Mouse (Mus musculus): ENCODE measurements around the gene Cdyl. TPM values are rescaled to one million over a fixed set of nuclear protein-coding genes. Genes with fewer than 3 reads are reported as not detected.

Gene Cdyl
- total RNA-seq, 2 experiments from 2014 or later: 14.1 to 18.5 TPM

DNA sequence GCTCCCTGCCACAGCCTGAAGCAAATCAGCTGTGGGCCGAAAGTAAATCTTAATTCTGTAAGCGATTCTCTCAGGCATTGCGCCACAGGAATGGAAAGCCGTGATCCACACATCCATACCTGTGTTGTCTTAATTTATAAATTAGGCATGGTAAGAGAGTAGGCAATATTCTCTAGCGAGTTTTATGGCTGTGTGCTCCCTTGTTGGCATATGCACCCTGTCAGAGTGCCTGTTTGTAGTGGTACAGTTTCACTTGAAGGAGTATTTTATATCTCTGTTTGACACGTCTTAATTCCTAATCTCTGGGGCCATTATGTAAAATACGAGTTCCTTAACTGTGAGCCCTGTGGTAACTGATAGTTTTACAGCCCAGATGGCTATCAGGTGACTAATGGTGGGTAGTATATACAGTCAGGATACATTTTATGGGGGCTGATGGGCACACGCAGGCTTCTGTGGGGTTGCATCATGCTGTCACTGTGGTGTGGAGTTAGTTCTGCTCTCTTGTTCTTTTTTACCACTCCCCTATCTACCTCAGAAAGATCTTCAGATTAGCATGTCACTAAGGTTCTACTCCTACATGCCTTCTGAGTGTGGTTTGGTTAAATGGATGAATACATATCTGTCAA, 96.1 kb downstream of the Cdyl start:
- DNase-seq (ENCODE audit: low spot score in 2 of 2): no peak

GRCm38 (mm10) chr13:35756393-35757338, 97.0 kb downstream of the Cdyl start:
- DNase-seq (ENCODE audit: low spot score in 2 of 2): no peak

DNA sequence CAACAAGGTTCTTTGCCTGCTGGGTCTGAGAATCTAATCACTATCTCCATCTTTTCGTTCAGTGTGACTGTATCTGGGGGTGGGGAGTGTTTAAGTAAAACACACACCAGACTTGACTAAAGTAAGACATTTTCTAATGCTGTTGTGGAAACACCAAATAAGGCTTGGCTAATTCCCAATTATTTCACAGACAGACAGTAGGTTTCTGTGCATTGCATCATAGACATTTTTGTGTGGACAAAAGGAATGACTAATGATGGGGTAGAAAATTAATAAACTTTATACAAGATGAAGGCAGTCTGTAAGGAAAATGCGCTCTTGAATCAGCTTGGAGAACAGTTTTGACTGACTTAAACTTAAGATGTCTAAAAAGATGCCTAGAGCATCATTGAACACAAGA, 100.7 kb downstream of the Cdyl start:
- no peak for DNase-seq (ENCODE audit: low spot score in 2 of 2)

DNA sequence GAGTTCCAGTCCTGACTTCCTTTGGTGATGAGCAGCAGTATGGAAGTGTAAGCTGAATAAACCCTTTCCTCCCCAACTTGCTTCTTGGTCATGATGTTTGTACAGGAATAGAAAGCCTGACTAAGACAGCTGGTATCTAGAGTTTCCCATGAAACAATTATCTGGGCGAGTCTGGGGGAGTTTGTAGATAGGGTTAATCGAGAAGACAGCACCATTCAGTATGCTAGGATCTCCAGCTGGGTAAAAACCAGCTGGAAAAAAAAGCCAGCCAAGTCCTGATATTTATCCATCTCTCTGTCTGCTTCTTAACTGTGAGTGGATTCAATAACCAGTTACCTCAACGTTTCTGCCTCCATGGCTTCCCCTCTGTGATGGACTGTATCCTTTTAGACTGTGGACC, 104.9 kb downstream of the Cdyl start:
- no peak for DNase-seq (ENCODE audit: low spot score in 2 of 2)

GRCm38 (mm10) chr13:35765817-35766216, 106.2 kb downstream of the Cdyl start:
- DNase-seq (ENCODE audit: low spot score in 2 of 2): no peak

GRCm38 (mm10) chr13:35769673-35770072, 110.0 kb downstream of the Cdyl start:
- no peak for DNase-seq (ENCODE audit: low spot score in 2 of 2)

GRCm38 (mm10) chr13:35770421-35770820, 110.8 kb downstream of the Cdyl start:
- DNase-seq (ENCODE audit: low spot score in 2 of 2): no peak

DNA sequence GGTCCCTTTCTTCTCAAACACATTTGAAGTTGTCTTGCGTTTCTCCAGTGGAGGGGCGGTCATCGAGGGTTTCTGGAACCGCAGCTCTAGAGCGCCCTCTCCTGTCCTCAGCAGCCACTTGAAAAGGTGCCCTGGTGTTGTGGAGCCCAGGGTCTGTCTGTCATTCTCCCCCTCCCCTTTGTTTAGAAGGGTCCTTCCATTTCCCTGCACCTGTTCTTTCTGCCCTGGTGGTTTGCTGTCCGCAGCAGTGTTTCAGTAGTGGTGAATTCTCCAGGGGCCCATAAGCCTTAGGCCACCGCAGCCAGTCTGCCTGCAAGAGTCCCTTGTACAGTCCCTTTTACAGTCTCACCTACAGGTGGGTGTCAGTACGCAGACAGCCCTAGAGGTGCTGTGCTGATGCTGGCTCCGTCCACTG, 112.3 kb downstream of the Cdyl start:
- DNase-seq (ENCODE audit: low spot score in 2 of 2): peak; percentile 32 to 40

- DNase-seq (ENCODE audit: low spot score in 2 of 2): no peak
Measured at GRCm38 (mm10) chr13:35773763-35774162, 114.1 kb downstream of the Cdyl start.

- DNase-seq (ENCODE audit: low spot score in 2 of 2): peak in 1 of 2 experiments; percentile 67
Measured at GRCm38 (mm10) chr13:35776123-35776522, 116.5 kb downstream of the Cdyl start.

GRCm38 (mm10) chr13:35780714-35781113, 121.1 kb downstream of the Cdyl start:
- no peak for DNase-seq (ENCODE audit: low spot score in 2 of 2)

DNA sequence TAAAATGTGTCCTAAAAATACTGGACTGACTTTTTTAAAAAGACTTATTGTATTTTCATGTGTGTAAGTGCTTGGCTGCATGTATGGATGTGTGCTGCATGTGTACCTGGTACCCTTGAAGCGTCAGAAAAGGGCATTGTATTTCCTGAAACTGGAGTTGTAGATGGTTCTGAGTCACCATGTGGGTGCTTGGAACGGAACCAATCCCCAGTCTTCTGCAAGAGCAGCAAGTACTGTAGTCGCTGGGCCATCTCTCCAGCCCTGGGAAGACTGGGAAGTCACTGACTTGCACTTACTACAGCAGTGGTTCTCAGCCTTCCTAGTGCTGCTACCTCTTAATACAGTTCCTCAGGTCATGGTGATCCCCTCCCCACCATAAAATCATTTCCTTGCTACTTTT, 122.1 kb downstream of the Cdyl start:
- DNase-seq (ENCODE audit: low spot score in 2 of 2): no peak

- peak in 1 of 2 experiments; percentile 75 for DNase-seq (ENCODE audit: low spot score in 2 of 2)
Measured at GRCm38 (mm10) chr13:35782949-35783348, 123.3 kb downstream of the Cdyl start.

DNA sequence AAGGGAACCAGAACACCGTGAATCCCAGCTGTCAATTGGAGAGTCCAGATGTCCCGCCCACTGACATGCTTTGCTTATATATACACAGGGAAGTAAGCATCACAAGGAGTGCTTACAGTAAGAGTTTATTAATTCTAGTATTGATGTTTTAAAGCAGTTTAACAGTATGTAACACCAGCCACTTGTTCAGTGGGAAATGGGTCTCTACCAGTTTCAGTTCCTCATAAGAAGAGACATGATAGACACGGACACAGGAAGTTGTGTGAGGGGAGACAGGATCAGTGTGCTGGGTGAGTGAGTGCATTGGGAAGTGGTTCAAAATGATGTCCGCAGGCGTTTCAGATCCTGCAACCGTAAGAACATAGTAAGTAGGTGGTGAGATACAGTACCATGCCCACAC, 123.9 kb downstream of the Cdyl start:
- DNase-seq (ENCODE audit: low spot score in 2 of 2): no peak

- no peak for DNase-seq (ENCODE audit: low spot score in 2 of 2)
Measured at GRCm38 (mm10) chr13:35784281-35784680, 124.6 kb downstream of the Cdyl start.

DNA sequence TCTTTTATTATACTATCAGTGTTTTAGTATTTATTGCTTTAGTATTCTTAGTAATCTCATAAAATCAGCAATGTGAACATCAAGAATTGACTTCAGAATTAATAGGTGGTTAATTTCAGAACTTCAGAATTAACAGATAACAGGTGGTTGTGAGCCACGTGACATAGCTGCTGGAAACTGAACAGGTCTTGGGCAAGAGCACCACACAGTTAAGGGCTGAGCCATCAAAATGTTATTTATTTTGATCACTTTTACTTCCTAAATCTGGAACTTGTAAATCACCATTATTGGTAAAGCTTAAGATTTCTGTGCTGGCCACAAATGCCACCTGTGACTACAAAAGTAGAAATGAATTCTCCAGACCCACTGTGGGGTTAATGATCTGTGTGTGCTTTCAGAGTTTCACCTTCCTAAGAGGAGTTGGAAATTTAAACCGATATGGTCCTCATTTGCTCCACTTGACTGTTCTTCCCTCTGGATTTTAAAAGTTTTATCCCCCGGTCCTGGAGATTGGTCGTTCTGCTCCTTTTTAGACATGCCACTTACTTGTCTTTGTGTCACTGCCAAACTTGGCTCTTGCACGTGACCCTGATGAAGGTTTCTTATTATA, 125.8 kb downstream of the Cdyl start:
- no peak for DNase-seq (ENCODE audit: low spot score in 2 of 2)

GRCm38 (mm10) chr13:35786726-35787399, 127.2 kb downstream of the Cdyl start:
- no peak for DNase-seq (ENCODE audit: low spot score in 2 of 2)

GRCm38 (mm10) chr13:35789577-35789976, 129.9 kb downstream of the Cdyl start:
- DNase-seq (ENCODE audit: low spot score in 2 of 2): no peak

GRCm38 (mm10) chr13:35790431-35790830, 130.8 kb downstream of the Cdyl start:
- DNase-seq (ENCODE audit: low spot score in 2 of 2): no peak

DNA sequence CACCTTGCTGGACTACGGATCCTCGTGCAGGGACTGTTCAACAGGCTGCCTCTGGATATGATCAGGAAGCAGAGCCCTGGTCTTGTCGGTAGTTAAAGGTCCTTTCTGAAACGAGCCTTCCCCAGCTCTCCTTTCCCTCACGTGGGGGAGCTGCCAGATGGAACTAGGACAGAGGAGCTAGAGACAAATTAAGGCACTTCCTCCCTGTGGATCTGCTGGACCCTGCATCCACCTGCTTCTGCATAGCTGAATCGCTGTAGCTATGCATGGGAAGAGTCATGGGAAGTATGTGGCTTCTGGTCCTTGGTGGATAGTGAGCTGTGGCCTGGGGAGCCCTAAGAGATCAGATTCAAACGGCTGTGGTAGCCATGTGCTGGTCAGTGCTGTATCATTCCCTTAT, 134.7 kb downstream of the Cdyl start:
- DNase-seq (ENCODE audit: low spot score in 2 of 2): no peak

DNA sequence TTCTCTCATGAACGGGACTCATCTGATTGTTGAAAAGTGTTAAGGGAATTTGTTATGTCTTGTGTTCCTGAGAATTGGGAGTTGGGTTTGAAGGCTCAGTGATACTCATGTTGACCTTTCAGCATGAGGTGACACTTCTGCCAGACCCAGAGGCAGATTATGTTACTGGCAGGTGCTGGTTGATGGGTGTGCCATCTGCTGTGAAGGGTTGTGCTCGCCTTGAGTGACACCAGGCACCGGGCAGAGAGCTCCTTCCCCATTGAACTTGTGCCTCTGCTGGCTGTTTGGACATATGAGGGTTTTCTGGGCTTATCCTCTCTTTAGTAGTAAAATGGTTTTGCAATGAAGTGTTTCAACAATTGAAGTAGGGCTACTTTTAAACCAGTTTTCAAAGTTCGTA, 135.1 kb downstream of the Cdyl start:
- DNase-seq (ENCODE audit: low spot score in 2 of 2): no peak
